Comparison of ENCODE assay signal across 12 mouse cellular contexts in the genomic region with DNA sequence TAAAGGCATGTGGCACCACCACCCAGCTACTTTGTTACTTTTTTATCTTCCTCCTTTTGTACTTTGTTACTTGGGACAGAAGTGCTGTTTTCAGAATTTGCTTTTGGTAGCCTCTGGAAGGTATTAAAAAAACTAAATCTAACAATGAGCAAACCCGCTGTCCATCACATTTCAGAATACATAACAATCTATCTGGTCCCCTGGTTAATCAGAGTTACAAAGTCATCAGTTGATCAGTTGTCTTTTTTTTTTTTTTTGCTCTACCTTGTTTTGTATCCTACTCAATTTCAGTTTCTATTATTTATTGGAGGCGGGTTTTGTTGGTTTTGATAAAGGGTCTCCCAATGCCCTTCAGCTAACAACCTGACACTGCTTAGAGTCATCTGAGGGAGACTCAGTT. TPM values are rescaled to one million over a fixed set of nuclear protein-coding genes. Genes with fewer than 3 reads are reported as not detected.
DNase-seq lines count a peak whose midpoint lies in the region; ATAC-seq lines count a peak whose summit lies in the region.
"Had no signal": no experiment of that assay in that cellular context is flagged by ENCODE, and none has a peak within 500 bp of the region (broad histone marks: within the 10 kb centered on the region; RNA-seq: fewer than 3 reads in every experiment).

No protein-coding gene starts in this region.

- H3K9me3 ChIP-seq in heart, embryonic 16.5 days (replicated peaks; ENCODE audit: control insufficient read depth, low read length): no peaks in the 10 kb centered on the region
- no peaks in the 10 kb centered on the region for H3K9me3 ChIP-seq in neural tube, embryonic 13.5 days
- H3K9me3 ChIP-seq in limb, embryonic 13.5 days: no peaks in the 10 kb centered on the region
- no peaks in the 10 kb centered on the region for H3K9me3 ChIP-seq in neural tube, embryonic 15.5 days (replicated peaks)

- H3K4me1 ChIP-seq in heart, embryonic 16.5 days (ENCODE audit: control insufficient read depth, insufficient read depth, low read length): peaks cover 11% of the 10 kb centered on the region
- H3K4me1 ChIP-seq in neural tube, embryonic 13.5 days (replicated peaks): peaks cover 17% of the 10 kb centered on the region
- peaks cover 19% of the 10 kb centered on the region for H3K4me1 ChIP-seq in limb, embryonic 13.5 days
- H3K4me1 ChIP-seq in neural tube, embryonic 15.5 days: peaks cover 18% of the 10 kb centered on the region

- WGBS in heart, embryonic 16.5 days: 97% methylated on average over 2 of the region's 2 CpGs
- 97% methylated on average over 2 of the region's 2 CpGs for WGBS in neural tube, embryonic 13.5 days
- 96% methylated on average over 2 of the region's 2 CpGs for WGBS in limb, embryonic 13.5 days
- WGBS in neural tube, embryonic 15.5 days: 96% methylated on average over 2 of the region's 2 CpGs

- peaks cover 17% of the 10 kb centered on the region for H3K36me3 ChIP-seq in heart, embryonic 16.5 days (ENCODE audit: control insufficient read depth, insufficient read depth)
- peaks cover 15% of the 10 kb centered on the region for H3K36me3 ChIP-seq in neural tube, embryonic 13.5 days
- peaks cover 19% of the 10 kb centered on the region for H3K36me3 ChIP-seq in limb, embryonic 13.5 days
- H3K36me3 ChIP-seq in neural tube, embryonic 15.5 days: peaks cover 5% of the 10 kb centered on the region; the same call in 1 of the 2 replicates

- peak overlapping the region; percentile 88 for H3K4me2 ChIP-seq in heart, embryonic 16.5 days (ENCODE audit: low read depth, low read length)
- H3K4me2 ChIP-seq in neural tube, embryonic 13.5 days: 0 out of 2 replicates have a peak overlapping the region, but pooled peaks have one; percentile 84
- peak overlapping the region; percentile 78 for H3K4me2 ChIP-seq in limb, embryonic 13.5 days (replicated peaks)
- peak overlapping the region; percentile 73 for H3K4me2 ChIP-seq in neural tube, embryonic 15.5 days

- no peak overlapping the region for H3K27ac ChIP-seq in heart, embryonic 16.5 days (ENCODE audit: low read length)
- H3K27ac ChIP-seq in neural tube, embryonic 13.5 days (replicated peaks): no peak overlapping the region
- no peak overlapping the region for H3K27ac ChIP-seq in limb, embryonic 13.5 days
- no peak overlapping the region for H3K27ac ChIP-seq in neural tube, embryonic 15.5 days (replicated peaks)

- H3K9ac ChIP-seq in heart, embryonic 16.5 days (ENCODE audit: low read length): peak overlapping the region; percentile 84; the same call in 1 of the 2 replicates
- H3K9ac ChIP-seq in neural tube, embryonic 13.5 days: no peak overlapping the region
- H3K9ac ChIP-seq in limb, embryonic 13.5 days: peak overlapping the region; percentile 84; the same call in 1 of the 2 replicates
- no peak overlapping the region for H3K9ac ChIP-seq in neural tube, embryonic 15.5 days (replicated peaks)

- ATAC-seq in heart, embryonic 16.5 days (replicated peaks; ENCODE audit: extremely low read depth, insufficient read depth, low FRiP score): no peak
- no peak for ATAC-seq in neural tube, embryonic 13.5 days (ENCODE audit: low read depth)
- no peak for ATAC-seq in limb, embryonic 13.5 days (ENCODE audit: low FRiP score, low read depth)
- ATAC-seq in neural tube, embryonic 15.5 days (ENCODE audit: low FRiP score): no peak

- no peak overlapping the region for H3K4me3 ChIP-seq in heart, embryonic 16.5 days (ENCODE audit: low read length)
- H3K4me3 ChIP-seq in neural tube, embryonic 13.5 days: no peak overlapping the region
- H3K4me3 ChIP-seq in limb, embryonic 13.5 days: peak overlapping the region; percentile 76; the same call in 1 of the 2 replicates
- H3K4me3 ChIP-seq in neural tube, embryonic 15.5 days (replicated peaks): no peak overlapping the region

- no peaks in the 10 kb centered on the region for H3K27me3 ChIP-seq in heart, embryonic 16.5 days (ENCODE audit: control insufficient read depth, insufficient read depth, low read length)
- H3K27me3 ChIP-seq in neural tube, embryonic 13.5 days: no peaks in the 10 kb centered on the region
- H3K27me3 ChIP-seq in limb, embryonic 13.5 days: no peaks in the 10 kb centered on the region
- no peaks in the 10 kb centered on the region for H3K27me3 ChIP-seq in neural tube, embryonic 15.5 days (replicated peaks)
- H3K27me3 ChIP-seq: CH12.LX had no signal

- DNase-seq in heart, adult 9 months (ENCODE audit: low spot score in 2 of 2): no peak
- DNase-seq in neural tube, embryonic 10.5 days (ENCODE audit: extremely low spot score, low spot score): no peak
- DNase-seq in thymus, postnatal 0 days (ENCODE audit: low spot score): no peak
- no peak for DNase-seq in spleen, adult 18-20 months
- DNase-seq: cerebellum, adult 18-20 months; kidney, postnatal 25 days; lung, adult 18-20 months had no signal

RNA-seq across cellular contexts. Expression of gene Ccnf, which starts 1.0 kb away (rescaled TPM):
- 37.0 and 43.2 TPM in 2 replicates for polyA plus RNA-seq in heart, embryonic 16.5 days (2015; fragmentation: Nextera tagmentation; extraction: Ambion mirVana)
- polyA plus RNA-seq in neural tube, embryonic 13.5 days (2015; fragmentation: Nextera tagmentation; extraction: Ambion mirVana): 14.5 and 20.9 TPM in 2 replicates
- 65.4 and 67.0 TPM in 2 replicates for polyA plus RNA-seq in limb, embryonic 13.5 days (2015; fragmentation: Nextera tagmentation; extraction: Ambion mirVana)
- 13.4 and 26.3 TPM in 2 replicates for polyA plus RNA-seq in neural tube, embryonic 15.5 days (2015; fragmentation: Nextera tagmentation; extraction: Ambion mirVana)
- polyA plus RNA-seq in thymus, postnatal 0 days (2015; fragmentation: Nextera tagmentation; extraction: Ambion mirVana): 63.0 and 74.3 TPM in 2 replicates

RNA-seq across cellular contexts. Expression of gene Tedc2, which starts 31.7 kb away (rescaled TPM):
- polyA plus RNA-seq in heart, embryonic 16.5 days (2015; fragmentation: Nextera tagmentation; extraction: Ambion mirVana): 4.2 and 5.7 TPM in 2 replicates
- 11.9 and 12.6 TPM in 2 replicates for polyA plus RNA-seq in neural tube, embryonic 13.5 days (2015; fragmentation: Nextera tagmentation; extraction: Ambion mirVana)
- polyA plus RNA-seq in limb, embryonic 13.5 days (2015; fragmentation: Nextera tagmentation; extraction: Ambion mirVana): 15.8 and 16.3 TPM in 2 replicates
- 8.8 and 10.7 TPM in 2 replicates for polyA plus RNA-seq in neural tube, embryonic 15.5 days (2015; fragmentation: Nextera tagmentation; extraction: Ambion mirVana)
- 6.9 and 8.0 TPM in 2 replicates for polyA plus RNA-seq in thymus, postnatal 0 days (2015; fragmentation: Nextera tagmentation; extraction: Ambion mirVana)

RNA-seq across cellular contexts. Expression of gene Ntn3, which starts 43.0 kb away (rescaled TPM):
- 1.3 and 1.6 TPM in 2 replicates for polyA plus RNA-seq in heart, embryonic 16.5 days (2015; fragmentation: Nextera tagmentation; extraction: Ambion mirVana)
- 5.9 TPM in 2 replicates for polyA plus RNA-seq in neural tube, embryonic 13.5 days (2015; fragmentation: Nextera tagmentation; extraction: Ambion mirVana)
- 14.5 and 14.9 TPM in 2 replicates for polyA plus RNA-seq in limb, embryonic 13.5 days (2015; fragmentation: Nextera tagmentation; extraction: Ambion mirVana)
- polyA plus RNA-seq in neural tube, embryonic 15.5 days (2015; fragmentation: Nextera tagmentation; extraction: Ambion mirVana): 5.9 and 6.0 TPM in 2 replicates
- polyA plus RNA-seq in thymus, postnatal 0 days (2015; fragmentation: Nextera tagmentation; extraction: Ambion mirVana): 0.19 and 0.29 TPM in 2 replicates

RNA-seq across cellular contexts. Expression of gene Tbc1d24, which starts 47.0 kb away (rescaled TPM):
- polyA plus RNA-seq in heart, embryonic 16.5 days (2015; fragmentation: Nextera tagmentation; extraction: Ambion mirVana): 3.7 and 4.3 TPM in 2 replicates
- polyA plus RNA-seq in neural tube, embryonic 13.5 days (2015; fragmentation: Nextera tagmentation; extraction: Ambion mirVana): 17.8 and 22.0 TPM in 2 replicates
- polyA plus RNA-seq in limb, embryonic 13.5 days (2015; fragmentation: Nextera tagmentation; extraction: Ambion mirVana): 9.1 and 10.2 TPM in 2 replicates
- polyA plus RNA-seq in neural tube, embryonic 15.5 days (2015; fragmentation: Nextera tagmentation; extraction: Ambion mirVana): 21.0 and 24.0 TPM in 2 replicates
- polyA plus RNA-seq in thymus, postnatal 0 days (2015; fragmentation: Nextera tagmentation; extraction: Ambion mirVana): 1.4 and 1.5 TPM in 2 replicates

Comparison
In these comparisons a context has a peak if more than half of its experiments do, and no peak if none do; other contexts are left out.
1. H3K9ac ChIP-seq: peak in heart, embryonic 16.5 days (single experiment) and limb, embryonic 13.5 days (single experiment); none in neural tube, embryonic 13.5 days (single experiment) and neural tube, embryonic 15.5 days (single experiment).
2. Peak in every context shown above with its lines, with median percentiles within 50 percentile points of each other: H3K4me2 ChIP-seq.